Mouse (Mus musculus) midbrain, embryonic 10.5 days (tissue): ENCODE data around the gene Anapc15-ps. TPM values are rescaled to one million over a fixed set of nuclear protein-coding genes. Genes with fewer than 3 reads are reported as not detected.
A peak's percentile ranks its signal among the peaks of the same experiment; 100 is the strongest.

ENCODE experiments used
- DNase-seq: peaks from one replicate; pipeline ENCODE4 v3.0.0-alpha.2; 2017; ENCODE audit warnings: low spot score
- H3K27ac ChIP-seq: fragments of 300-500 bp; sonication (generic); replicated peaks from 2 replicates; pipeline ENCODE4 v1.5.1; 2016; ENCODE audit warnings: mild to moderate bottlenecking
- H3K27me3 ChIP-seq: fragments of 300-500 bp; sonication (generic); 2 replicates; pipeline ENCODE4 v1.6.1; 2016; ENCODE audit warnings: low read depth, mild to moderate bottlenecking; ENCODE audit not compliant: poor library complexity, severe bottlenecking
- H3K36me3 ChIP-seq: fragments of 300-500 bp; sonication (generic); 2 replicates; pipeline ENCODE4 v1.6.1; 2016; ENCODE audit warnings: mild to moderate bottlenecking, moderate library complexity
- H3K4me1 ChIP-seq: fragments of 300-500 bp; sonication (generic); 2 replicates; pipeline ENCODE4 v1.6.1; 2016
- H3K4me3 ChIP-seq: fragments of 300-500 bp; sonication (generic); 2 replicates; pipeline ENCODE4 v1.5.1; 2016; ENCODE audit warnings: mild to moderate bottlenecking, moderate library complexity
- H3K9me3 ChIP-seq: fragments of 300-500 bp; sonication (generic); replicated peaks from 2 replicates; pipeline ENCODE4 v1.6.1; 2016; ENCODE audit warnings: mild to moderate bottlenecking
- WGBS: fragments of 180-500 bp; shearing (Covaris S2); methylation state at CpG from one replicate; pipeline ENCODE4 v1.1.7; 2016; 5-methylcytosine and 5-hydroxymethylcytosine counted together
- polyA plus RNA-seq: library from polyadenylated mRNA; unstranded; fragments of >200 nt; fragmentation: Nextera tagmentation; extraction: Ambion mirVana; gene quantifications from 2 replicates; pipeline ENCODE4 v1.2.1, GENCODE M21; 2016

Anapc15-ps gene
- polyA plus RNA-seq, 1 experiment from 2014 or later, result not detected

DNA sequence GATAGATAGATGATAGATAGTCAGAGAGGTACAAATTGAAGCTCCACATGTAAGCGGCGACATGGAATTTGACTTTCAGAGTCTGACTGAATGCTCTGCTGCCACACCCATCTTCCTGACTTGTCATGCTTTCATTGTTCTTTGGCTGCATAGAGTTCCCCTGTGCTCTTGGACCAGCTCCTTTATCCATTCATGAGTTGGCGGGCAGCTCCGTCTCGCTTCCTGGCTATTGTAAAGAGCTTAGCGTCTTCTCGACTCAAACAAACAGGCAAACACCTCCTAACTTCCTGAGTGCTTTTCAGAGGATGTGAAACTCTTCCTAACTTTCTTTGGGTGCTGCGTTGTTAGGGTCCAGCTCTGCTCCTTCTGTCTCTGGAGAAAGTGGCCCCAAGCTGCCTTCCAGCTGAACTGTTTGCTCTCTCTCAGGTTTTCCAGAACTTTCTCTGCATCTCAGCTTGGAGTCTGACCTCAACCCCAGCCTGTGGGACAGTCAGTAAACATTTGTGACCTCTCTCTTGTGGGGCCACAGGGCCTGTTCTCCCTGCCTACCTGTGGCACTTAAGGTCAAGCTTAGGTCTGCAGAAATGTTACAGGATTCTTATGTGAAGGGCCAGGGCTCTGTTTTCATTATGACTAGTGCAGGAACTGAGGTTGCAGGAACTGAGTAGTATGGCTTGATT is 13.6 kb downstream of the Anapc15-ps start:
- DNase-seq, result no peak
- 42% methylated on average over 8 of the region's 8 CpGs for WGBS
- Histone ChIP-seq H3K27ac (peak overlapping the region; percentile 61), H3K4me1 (peaks cover 24% of the 10 kb centered on the region), H3K36me3 (no peaks in the 10 kb centered on the region), H3K4me3 (no peak overlapping the region), H3K9me3 (no peaks in the 10 kb centered on the region), H3K27me3 (no peaks in the 10 kb centered on the region)

DNA sequence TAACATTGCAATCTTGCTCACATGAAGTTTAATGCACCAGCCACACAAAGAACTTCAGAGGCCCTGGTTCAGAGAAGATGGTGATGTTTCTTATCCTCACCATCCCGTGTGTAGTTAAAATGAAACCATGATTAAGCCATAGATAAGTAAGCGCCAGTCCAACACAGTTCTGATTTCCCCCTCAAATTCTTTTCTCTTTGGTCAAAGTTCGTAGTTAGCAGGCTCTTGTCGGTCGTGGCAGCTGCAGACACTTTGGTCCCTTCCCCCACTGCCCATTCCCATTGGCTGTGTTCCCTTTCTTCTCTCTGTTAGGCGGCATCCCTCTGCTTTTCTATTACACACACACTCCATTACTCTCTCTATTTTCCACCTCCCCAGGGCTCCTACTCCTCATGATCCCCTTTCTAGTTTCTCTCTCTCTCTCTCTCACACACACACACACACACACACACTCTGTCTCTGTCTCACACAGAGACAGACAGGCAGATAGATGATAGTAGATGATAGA is 14.4 kb downstream of the Anapc15-ps start:
- peaks cover 24% of the 10 kb centered on the region for H3K4me1 ChIP-seq
- no peaks in the 10 kb centered on the region for H3K9me3 ChIP-seq
- 42% methylated on average over 6 of the region's 6 CpGs for WGBS
- no peaks in the 10 kb centered on the region for H3K36me3 ChIP-seq
- H3K27me3 ChIP-seq, result no peaks in the 10 kb centered on the region
- no peak overlapping the region for H3K4me3 ChIP-seq
- no peak for DNase-seq
- H3K27ac ChIP-seq, result peak overlapping the region; percentile 53; the same call in 1 of the 2 replicates

DNA sequence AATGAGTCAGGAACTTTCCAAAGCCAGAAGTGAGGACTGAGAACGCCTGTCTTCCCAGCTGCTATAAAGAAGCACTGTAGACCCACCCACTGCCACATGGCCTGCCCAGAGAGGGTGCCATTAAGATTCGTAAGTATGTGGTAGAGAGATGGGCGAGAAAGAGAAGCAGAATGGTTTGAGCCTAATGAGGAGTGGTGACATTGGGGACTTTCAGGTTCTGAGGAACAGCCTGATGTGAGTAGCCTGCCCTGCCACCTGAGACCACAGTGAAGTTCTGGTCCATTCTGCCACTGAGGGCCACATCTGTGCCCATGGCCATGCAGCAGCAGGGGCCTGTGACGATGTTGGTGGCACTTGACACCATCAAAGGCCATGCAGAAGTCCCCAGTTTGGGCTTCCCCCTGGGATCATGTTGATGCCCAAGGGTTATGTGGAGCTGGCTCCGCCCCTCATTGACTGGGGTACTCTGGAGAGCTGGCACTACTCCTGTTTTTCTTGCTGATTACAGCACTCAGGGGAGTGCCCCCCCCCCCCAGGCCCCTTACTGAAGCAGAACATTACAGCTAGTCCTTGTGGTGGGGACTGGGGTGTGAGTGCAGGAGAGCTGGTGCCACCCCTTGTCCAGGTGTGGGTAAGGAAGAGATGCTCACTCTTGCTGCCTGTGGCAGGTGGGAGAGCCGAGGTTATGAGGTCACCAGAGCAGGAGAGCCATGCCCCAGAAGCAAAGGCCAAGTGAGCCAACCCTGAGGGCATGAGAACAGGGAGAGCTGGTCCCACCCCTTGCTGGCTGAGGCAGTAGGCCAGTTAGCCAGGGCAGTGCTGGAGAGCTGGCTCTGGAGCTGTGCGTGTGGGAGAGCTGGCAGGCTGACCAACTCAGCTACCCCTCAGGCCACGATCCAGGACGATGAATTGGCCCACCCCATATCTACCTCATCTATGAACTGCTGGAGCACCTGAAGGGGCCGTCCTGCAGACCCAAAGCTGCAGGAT is 16.7 kb downstream of the Anapc15-ps start:
- 87% methylated on average over 10 of the region's 10 CpGs for WGBS

DNA sequence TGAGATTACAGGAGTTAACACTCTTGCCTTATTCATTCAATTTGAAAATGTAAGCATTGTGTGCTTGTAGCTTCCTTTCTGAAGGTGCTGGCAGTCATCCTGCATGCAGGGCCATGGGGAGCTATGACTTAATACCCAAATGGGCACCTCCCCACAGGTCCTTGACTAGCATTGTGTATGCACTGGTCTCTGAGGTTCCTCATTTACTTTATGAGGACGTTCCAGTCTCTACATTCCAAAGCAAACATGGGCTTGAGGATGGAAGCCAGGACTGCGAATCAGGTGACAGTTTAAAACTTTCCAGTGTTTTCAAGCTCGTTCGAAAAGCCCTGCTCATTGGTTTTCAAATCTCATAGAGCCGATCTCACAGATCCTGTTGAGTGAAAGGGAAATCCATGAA is 21.1 kb downstream of the Anapc15-ps start:
- Histone ChIP-seq H3K27ac (no peak overlapping the region), H3K27me3 (no peaks in the 10 kb centered on the region), H3K4me3 (no peak overlapping the region), H3K9me3 (peaks cover 7% of the 10 kb centered on the region; the same call in 1 of the 2 replicates), H3K4me1 (0 out of 2 replicates have a peak, but pooled peaks cover 4% of the 10 kb centered on the region), H3K36me3 (no peaks in the 10 kb centered on the region)
- DNase-seq, result no peak
- 94% methylated on average over 5 of the region's 5 CpGs for WGBS

More for the DNA sequence above, 16.7 kb downstream of the Anapc15-ps start:
- no peak for DNase-seq
- Histone ChIP-seq H3K4me1 (peaks cover 24% of the 10 kb centered on the region), H3K36me3 (no peaks in the 10 kb centered on the region), H3K27me3 (no peaks in the 10 kb centered on the region), H3K4me3 (no peak overlapping the region), H3K9me3 (peaks cover 7% of the 10 kb centered on the region; the same call in 1 of the 2 replicates), H3K27ac (no peak overlapping the region; the same call in 1 of the 2 replicates)

DNA sequence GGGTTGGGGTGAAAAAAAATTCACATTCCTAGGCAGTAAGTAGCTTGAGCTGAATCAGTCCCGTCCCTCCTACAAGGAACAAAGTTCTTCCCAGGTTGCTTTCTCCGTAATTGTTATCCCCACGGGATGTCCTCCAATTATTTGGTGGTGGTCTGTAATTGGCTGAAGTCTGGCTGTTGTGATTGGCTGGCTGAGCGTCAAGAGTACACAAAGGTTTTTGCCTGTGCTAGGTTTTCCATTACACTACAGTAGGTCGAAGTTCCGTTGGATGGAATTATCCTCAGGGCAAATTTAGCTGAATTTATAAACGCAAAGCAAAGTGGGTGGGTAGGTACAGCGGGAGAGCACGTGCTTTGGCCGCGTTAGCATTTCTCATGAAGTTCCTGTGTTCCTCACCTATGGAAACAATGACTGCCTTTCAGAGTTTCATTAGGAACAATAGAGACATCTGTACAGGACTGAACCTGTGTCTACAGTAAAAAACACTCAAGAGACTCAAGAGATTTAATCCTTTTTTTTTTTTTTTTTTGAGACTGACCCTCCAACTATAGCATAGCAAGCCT is 24.8 kb downstream of the Anapc15-ps start:
- DNase-seq, result no peak
- H3K27ac ChIP-seq, result no peak overlapping the region
- no peaks in the 10 kb centered on the region for H3K4me1 ChIP-seq
- peaks cover 7% of the 10 kb centered on the region; the same call in 1 of the 2 replicates for H3K9me3 ChIP-seq
- H3K4me3 ChIP-seq, result no peak overlapping the region
- WGBS, result 92% methylated on average over 11 of the region's 11 CpGs
- H3K27me3 ChIP-seq, result no peaks in the 10 kb centered on the region
- H3K36me3 ChIP-seq, result no peaks in the 10 kb centered on the region

DNA sequence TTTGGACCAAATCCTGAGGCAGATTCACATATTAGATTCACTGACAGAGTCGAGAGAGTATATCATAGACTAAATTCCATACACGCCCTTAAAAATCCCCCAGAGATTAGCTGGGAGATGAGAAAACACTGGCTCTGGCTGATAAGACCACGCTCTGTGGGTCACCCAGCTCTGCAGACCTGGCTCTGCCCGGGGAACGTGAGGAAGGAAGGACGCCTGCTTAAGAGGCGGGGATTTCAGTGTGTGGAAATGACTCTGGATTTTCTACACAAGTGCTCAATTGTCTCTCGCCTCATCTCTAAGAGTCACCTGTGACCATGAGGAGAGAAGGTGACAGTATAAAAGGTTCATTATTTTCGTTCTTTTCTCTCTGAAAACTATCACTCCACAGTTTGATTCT is 26.1 kb downstream of the Anapc15-ps start:
- Histone ChIP-seq H3K4me3 (no peak overlapping the region), H3K36me3 (no peaks in the 10 kb centered on the region), H3K9me3 (peaks cover 3% of the 10 kb centered on the region; the same call in 1 of the 2 replicates), H3K27ac (no peak overlapping the region), H3K4me1 (no peaks in the 10 kb centered on the region), H3K27me3 (no peaks in the 10 kb centered on the region)
- DNase-seq, result no peak
- WGBS, result 73% methylated on average over 9 of the region's 9 CpGs

DNA sequence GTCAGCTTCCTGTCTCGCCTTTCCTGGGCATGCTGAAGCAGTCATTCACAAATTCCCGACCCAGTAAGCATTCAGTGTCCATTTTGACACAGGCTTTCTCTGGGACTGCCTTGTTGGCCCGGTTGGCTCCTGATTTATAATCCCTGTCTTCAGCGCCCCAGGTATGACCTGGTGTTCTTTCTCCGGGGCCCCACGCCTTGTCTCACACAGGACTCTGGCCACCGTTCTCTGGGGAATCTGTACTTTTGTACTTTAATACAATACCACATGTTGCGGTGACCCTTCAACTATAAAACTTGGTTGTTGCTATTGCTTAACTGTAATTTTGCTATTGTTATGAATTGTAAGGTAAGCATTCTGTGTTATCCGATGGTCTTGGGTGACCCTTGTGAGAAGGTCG is 26.7 kb downstream of the Anapc15-ps start:
- Histone ChIP-seq H3K4me1 (no peaks in the 10 kb centered on the region), H3K27ac (no peak overlapping the region), H3K27me3 (no peaks in the 10 kb centered on the region), H3K36me3 (no peaks in the 10 kb centered on the region), H3K4me3 (no peak overlapping the region), H3K9me3 (no peaks in the 10 kb centered on the region)
- WGBS, result 90% methylated on average over 10 of the region's 10 CpGs
- DNase-seq, result no peak

DNA sequence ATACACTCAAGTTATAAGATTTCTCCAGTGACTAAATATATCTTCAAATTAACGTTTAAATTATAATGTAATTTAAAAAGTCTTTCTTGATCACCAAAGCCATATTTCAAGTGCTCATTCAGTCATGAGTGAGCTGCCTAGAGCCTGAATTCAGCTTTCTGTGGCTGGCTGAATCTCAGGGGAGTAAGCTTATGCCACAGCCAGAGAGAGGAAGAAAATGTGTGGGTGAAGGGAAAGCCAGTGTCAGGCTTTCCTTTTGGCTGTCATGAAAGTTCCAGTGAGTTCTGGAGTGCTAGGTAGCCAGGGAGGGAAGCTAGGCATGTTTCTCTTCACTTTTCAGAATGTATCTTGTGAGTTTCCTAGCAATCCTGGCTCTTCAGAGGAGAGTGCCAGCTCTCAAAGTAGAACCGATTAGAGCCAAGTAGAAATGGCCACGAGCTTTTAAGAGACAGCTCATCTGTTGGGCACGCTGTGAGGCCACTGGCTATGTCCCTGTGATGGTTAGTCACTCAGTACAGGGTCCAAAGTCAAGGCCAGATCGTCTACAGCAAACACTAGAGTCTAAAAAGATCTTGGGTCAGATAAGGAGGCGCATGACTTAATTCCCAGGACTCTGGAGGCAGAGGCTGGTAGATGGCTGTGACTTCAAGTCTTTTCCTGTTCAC is 29.4 kb downstream of the Anapc15-ps start:
- WGBS, result 86% methylated on average over 6 of the region's 6 CpGs
- Histone ChIP-seq H3K4me3 (no peak overlapping the region), H3K9me3 (no peaks in the 10 kb centered on the region), H3K36me3 (no peaks in the 10 kb centered on the region), H3K27me3 (no peaks in the 10 kb centered on the region), H3K27ac (no peak overlapping the region), H3K4me1 (no peaks in the 10 kb centered on the region)
- DNase-seq, result no peak

DNA sequence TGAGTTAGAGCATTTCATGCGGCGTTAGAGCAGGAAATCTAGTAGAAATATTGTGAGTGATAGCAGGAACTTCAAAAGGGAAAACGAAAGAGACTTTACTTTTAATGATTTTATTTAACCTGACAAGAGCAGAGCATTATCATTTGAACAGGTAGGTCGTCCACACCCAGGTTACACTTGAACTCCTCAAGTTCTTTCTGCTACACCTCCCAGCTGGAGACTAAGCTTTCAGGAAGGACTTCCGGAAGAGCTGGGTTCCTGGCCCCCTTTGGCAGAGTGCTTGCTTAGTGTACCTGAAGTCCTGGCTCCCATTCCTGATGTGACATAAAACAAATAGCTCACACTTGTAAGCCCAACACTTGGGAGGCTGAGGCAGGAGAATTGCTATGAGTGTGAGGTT is 30.2 kb downstream of the Anapc15-ps start:
- H3K9me3 ChIP-seq, result no peaks in the 10 kb centered on the region
- no peak overlapping the region for H3K27ac ChIP-seq
- H3K27me3 ChIP-seq, result no peaks in the 10 kb centered on the region
- H3K4me3 ChIP-seq, result no peak overlapping the region
- DNase-seq, result no peak
- H3K4me1 ChIP-seq, result no peaks in the 10 kb centered on the region
- WGBS, result 79% methylated on average over 5 of the region's 5 CpGs
- H3K36me3 ChIP-seq, result no peaks in the 10 kb centered on the region

DNA sequence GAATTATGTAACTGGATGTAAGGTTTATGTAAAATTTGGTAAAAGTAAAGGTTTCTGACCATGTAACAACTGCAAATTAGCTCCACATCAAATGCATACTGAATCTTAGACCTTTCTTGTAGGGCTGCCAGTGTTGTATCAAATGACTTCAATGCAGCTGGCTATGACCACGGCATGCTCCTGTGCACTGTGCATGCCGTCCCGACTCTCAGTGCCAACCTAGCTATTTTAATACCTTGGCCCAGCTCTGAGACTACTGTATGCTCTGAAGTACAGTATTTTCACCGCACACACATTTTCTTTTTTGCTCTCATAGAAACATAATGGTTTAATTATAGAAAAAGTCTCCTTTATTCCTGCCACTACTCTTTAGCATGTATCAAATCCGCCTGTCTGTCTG is 31.9 kb downstream of the Anapc15-ps start:
- Histone ChIP-seq H3K4me3 (no peak overlapping the region), H3K9me3 (no peaks in the 10 kb centered on the region), H3K36me3 (no peaks in the 10 kb centered on the region), H3K27me3 (no peaks in the 10 kb centered on the region), H3K4me1 (no peaks in the 10 kb centered on the region), H3K27ac (no peak overlapping the region)
- 92% methylated on average over 5 of the region's 5 CpGs for WGBS
- DNase-seq, result no peak

DNA sequence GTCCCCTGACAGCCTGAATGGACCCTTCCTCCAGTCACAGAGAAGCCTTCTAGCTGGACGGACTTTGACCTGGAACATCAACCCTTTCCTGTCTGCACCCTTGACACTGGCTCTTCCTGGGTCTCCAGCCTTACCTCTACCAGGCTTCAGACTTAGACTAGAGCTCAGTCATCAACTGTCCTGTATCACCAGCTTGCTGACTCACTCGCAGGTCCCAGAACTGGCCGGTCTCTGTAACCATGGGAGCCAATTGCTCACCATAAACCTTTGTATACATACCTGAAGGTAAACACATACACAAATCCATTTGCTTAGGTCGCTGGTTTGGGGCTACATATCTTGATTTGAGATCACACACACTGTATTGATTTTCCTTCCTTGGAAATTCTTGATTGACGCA is 33.8 kb downstream of the Anapc15-ps start:
- 86% methylated on average over 5 of the region's 5 CpGs for WGBS
- Histone ChIP-seq H3K27me3 (no peaks in the 10 kb centered on the region), H3K36me3 (no peaks in the 10 kb centered on the region), H3K27ac (no peak overlapping the region), H3K4me1 (no peaks in the 10 kb centered on the region), H3K9me3 (no peaks in the 10 kb centered on the region), H3K4me3 (no peak overlapping the region)
- no peak for DNase-seq

DNA sequence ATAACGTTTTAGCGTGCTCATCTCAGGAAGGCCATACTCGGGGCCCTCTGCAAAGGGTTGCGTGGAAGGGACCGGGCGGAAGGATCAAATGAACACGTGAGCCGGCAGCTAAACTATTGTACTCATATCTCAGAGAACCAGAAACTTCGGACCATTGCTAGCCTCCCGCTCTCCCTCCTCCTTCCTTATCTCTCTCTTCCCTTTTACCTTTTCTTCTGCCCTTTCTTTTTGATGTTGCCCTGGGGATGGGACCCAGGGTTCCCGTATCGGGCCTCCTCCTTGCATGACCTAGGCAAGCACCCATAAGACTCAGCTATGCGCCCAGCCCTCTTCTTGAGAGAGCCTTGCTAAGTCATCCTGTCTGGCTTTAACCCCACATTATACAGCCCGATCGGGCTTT is 38.5 kb downstream of the Anapc15-ps start:
- Histone ChIP-seq H3K36me3 (no peaks in the 10 kb centered on the region), H3K9me3 (no peaks in the 10 kb centered on the region), H3K4me1 (peaks cover 2% of the 10 kb centered on the region; the same call in 1 of the 2 replicates), H3K27ac (no peak overlapping the region), H3K27me3 (no peaks in the 10 kb centered on the region), H3K4me3 (no peak overlapping the region)
- no peak for DNase-seq
- WGBS, result 95% methylated on average over 15 of the region's 15 CpGs
